Mouse (Mus musculus) layer of hippocampus, adult 9-11 months (tissue): ENCODE results near the gene Hist1h4i.
"Not testable (repeated sequence)": the region's sequence is repeated elsewhere in the genome, so short reads cannot be mapped to it uniquely, and the experiment has no call there.

ENCODE experiments used
- DNase-seq: peaks from one replicate; pipeline ENCODE4 v3.0.0; 2022

Hist1h4i gene

DNA sequence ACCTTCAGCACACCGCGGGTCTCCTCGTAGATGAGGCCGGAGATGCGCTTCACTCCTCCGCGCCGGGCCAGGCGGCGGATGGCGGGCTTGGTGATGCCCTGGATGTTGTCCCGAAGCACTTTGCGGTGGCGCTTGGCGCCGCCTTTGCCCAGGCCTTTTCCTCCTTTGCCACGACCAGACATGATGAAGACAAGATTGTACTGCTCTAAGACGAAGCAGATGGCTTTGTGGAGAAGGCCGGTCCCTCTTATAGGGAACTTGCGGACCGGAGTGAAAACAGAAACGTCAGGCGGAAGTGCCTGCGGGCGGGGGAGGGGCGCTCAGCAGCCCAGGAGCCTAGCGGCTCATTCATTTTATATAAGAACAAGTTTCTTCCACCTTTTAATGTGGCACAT is at the start of gene Hist1h4i:
TSS of gene Hist1h4i (minus strand) at position 221 of the 395 bp plus-strand sequence.
- DNase-seq = peak; percentile 96

DNA sequence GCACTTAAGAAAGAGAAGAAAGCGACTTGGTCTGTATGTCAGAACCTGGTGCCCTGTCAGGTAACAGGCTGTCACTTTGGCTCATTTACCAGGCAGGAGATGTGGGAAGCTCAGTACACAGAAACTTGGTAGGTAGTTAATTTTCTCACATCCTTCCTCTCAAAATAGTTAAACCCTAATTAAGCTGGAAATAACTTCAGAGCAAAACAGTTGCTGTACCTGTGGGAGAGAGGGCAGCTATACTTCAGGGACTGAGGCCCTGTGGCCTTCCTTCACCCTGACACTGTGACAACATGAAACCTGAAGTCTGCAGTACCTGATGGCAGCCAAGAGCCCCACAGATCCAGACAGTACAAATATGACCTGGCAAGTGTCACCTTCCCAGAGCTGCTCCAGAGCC is 43.0 kb upstream of the Hist1h4i start, which contains the start of gene Vmn1r188:
TSS of gene Vmn1r188 (plus strand) at position 301 of the 400 bp plus-strand sequence.
- not testable (repeated sequence) for DNase-seq

GRCm38 (mm10) chr13:22063468-22063867 is 22.3 kb upstream of the Hist1h4i start:
- no peak for DNase-seq

- DNase-seq = no peak
These were observed 20.3 kb upstream of the Hist1h4i start for GRCm38 (mm10) chr13:22061422-22061821.

GRCm38 (mm10) chr13:22053754-22054153 is 12.6 kb upstream of the Hist1h4i start:
- DNase-seq = no peak

DNA sequence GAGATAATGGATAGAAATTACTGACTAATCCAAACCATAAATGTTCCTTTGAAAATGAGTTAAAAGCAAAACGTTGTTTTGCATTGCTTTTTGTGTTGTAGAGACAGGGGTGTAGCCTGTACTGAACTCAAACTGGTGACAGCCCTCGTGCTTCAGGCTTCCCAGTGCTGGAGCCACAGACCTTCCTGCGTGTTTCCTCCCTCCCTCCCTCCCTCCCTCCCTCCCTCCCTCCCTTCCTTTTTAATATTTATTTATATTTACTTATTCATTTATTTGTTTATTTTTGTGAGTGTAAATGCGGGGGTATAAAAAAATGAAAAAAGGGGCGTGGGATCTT is 10.3 kb upstream of the Hist1h4i start:
- DNase-seq = no peak

DNA sequence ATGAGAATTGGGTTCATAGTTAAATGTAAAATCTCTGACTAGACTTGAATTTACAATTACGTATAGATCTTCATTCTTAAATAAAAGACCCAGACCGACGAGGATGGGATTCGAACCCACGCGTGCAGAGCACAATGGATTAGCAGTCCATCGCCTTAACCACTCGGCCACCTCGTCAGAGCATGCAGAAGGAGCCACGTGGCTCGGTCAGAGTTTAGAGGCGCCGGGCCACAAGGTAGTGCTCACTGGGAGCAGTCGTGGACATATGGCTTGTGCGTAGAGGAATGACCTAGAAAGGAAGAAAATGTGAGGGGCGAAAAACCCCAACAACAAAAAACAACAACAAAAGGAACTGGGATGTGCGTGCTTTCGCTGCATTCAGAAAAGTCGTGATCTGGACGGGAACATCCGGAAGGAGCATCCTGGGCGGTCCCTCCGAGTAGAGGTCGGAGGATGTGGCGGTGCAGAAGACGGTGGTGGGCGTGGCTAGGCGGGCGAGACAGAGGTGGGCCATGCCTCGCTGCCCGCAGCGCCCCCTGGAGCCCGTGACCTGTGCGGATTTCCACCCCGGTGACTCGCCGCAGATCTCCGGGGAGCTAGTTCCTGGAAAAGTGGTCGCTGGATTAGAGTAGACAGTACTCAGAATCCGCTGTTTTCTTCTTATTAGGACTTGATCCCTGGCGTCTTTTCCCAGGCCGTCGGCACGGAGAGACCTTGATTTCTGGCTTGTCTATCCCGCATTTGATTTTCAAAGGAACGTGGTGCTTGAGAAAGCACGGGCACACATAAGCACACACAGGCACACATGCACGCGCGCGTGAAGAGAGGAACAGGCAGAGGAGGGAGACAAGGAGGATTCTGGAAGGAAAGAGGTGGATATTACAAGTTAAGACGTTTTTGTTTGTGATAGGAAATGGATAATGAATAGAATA is 9.7 kb upstream of the Hist1h4i start:
- peak; percentile 88 for DNase-seq

- no peak for DNase-seq
These were observed 8.7 kb upstream of the Hist1h4i start for GRCm38 (mm10) chr13:22049737-22050440.

- DNase-seq = no peak
These were observed 7.9 kb upstream of the Hist1h4i start for GRCm38 (mm10) chr13:22049041-22049440.

GRCm38 (mm10) chr13:22045311-22045710 is 4.1 kb upstream of the Hist1h4i start:
- DNase-seq = no peak

DNA sequence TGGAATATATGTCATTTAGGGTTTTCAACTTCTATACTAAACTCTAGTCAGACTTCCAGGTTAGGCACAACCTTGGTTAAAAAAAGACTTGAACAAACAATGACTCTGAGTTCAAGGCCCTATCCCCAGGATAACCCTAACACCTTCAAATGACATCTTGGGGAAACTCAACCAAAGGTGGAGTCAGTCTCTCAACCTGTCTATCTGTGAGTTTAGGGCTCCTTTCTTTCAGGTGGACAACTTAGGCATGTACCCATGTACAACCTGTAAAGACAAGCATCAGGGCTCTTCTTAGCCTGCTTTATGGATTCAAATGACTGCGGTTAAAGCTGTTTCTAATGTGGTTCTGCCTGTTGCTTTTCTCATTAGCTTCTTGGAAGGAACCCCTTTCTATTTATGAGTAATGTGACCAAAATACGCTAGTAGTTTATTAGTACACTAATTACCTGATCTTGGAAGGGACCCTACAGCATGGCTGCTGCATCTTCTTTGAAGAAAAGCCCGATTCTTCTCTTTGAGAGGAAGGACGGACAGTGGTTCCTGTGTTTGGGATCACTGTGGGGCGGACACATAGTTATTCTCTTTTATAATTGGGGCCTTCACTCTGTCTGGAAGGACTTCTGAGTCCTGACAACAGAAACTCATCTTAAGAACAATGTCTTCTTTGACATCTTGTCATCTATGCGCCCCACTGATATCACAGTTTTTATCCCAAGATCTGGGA is 3.4 kb upstream of the Hist1h4i start:
- DNase-seq = no peak

DNA sequence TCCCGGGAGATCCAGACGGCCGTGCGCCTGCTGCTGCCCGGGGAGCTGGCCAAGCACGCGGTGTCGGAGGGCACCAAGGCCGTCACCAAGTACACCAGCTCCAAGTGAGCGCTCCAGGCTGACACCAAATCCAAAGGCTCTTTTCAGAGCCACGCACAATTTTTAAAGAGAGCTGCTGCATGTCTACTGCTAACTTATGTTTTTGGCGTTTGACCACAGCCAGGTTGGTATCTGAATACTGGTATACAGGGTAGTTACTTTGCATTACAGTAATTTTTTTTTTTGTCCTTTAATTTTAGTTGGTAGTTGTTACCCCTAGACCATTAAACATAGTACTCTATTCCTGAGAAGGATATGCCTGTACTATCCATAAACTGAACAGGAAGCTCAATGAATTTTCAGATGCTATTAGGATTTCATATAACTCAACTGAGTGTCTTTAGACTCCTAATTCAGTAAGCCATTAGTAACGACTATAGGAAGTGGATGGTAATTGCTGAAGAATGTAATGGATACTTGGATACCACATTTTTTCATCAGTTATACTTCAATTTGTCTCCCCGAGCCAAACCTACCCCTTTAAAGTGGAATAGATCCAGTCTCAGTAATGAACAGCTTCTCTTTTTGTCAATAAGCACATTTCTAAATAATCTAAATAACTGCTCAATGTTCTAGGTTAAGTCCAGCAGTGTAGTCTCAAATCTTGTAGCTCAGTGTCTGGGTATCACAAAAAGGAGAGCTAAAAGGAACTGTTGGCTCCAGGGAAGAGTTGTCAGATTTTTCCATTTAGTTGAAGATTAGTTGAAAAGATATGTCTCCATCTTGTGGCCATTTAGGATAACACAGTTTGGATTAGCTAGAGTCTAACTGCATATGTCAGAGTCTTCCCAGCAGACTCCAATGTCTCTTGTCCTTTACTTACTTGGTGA is 2.6 kb upstream of the Hist1h4i start:
- DNase-seq = no peak

DNA sequence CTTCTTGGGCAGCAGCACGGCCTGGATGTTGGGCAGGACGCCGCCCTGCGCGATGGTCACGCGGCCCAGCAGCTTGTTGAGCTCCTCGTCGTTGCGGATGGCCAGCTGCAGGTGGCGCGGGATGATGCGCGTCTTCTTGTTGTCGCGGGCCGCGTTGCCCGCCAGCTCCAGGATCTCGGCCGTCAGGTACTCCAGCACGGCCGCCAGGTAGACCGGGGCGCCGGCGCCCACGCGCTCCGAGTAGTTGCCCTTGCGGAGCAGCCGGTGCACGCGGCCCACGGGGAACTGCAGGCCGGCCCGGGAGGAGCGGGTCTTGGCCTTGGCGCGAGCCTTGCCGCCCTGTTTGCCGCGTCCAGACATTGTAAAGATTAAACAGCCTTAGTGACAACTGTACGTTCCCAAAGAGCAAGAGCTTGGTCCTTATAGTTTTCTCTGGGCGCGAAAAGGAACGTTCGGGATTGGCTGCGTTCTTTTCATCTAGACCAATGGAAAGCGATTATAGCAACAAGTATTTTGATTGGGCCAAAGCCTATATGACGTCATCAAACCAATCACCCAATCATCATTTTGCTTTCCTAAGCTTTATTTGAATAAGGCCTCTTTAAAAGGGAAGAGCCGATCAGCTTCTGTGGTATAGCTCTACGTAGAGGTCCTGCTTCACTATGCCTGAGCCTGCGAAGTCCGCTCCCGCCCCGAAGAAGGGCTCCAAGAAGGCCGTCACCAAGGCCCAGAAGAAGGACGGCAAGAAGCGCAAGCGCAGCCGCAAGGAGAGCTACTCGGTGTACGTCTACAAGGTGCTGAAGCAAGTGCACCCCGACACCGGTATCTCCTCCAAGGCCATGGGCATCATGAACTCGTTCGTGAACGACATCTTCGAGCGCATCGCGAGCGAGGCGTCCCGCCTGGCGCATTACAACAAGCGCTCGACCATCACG is 1.7 kb upstream of the Hist1h4i start, which contains the start of the genes Hist1h2ag and Hist1h2bj:
TSS of gene Hist1h2ag (minus strand) at position 377 of the 935 bp plus-strand sequence.
TSS of gene Hist1h2bj (plus strand) at position 647 of the 935 bp plus-strand sequence.
- peak; percentile 96 for DNase-seq

- DNase-seq = no peak
These were observed 747 bp upstream of the Hist1h4i start for GRCm38 (mm10) chr13:22041651-22042567.

DNA sequence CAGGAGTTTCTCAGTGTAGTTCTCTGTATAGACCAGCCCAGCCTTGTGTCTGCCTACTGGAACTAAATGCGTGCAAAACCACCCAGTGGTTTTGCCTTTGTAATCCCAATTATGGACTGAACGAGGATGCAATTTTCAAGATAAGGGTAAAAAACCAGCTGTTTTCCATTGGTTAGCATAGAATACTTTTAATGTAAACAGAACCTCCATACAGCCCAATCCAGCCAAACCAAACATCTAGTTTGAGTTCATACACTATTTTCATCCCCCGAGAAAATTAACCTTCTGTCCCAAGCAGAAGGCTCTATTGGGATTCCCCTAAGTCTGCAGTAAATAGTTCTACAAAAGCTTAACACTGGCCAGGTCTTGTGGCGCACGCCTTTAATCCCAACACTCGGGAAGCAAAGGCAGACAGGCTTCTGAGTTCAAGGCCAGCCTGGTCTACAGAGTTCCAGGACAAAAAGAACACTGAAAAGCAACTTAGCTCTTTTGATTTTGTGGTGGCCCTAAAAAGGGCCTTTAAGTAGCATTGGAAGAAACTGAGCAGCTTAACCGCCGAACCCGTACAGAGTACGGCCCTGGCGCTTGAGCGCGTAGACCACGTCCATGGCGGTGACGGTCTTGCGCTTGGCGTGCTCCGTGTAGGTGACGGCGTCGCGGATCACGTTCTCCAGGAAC is 559 bp downstream of the Hist1h4i start:
- no peak for DNase-seq

- no peak for DNase-seq
These were observed 1.2 kb downstream of the Hist1h4i start for GRCm38 (mm10) chr13:22039951-22040463.

DNA sequence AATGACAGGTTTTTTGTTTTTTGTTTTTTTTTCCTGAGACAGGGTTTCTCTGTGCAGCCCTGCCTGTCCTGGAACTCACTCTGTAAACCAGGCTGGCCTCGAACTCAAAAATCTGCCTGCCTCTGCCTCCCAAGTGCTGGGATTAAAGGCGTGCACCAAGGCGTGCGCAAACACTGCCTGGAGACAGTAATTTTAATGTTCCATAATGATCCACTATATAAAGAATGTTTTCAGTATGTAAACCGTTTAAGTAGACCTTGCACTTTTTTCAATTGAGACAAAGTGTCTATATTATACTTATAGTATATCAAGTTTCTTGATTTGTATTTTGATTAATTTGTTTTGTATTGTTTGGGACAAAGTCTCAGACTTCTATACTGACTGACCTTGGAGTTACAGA is 1.8 kb downstream of the Hist1h4i start:
- no peak for DNase-seq

DNA sequence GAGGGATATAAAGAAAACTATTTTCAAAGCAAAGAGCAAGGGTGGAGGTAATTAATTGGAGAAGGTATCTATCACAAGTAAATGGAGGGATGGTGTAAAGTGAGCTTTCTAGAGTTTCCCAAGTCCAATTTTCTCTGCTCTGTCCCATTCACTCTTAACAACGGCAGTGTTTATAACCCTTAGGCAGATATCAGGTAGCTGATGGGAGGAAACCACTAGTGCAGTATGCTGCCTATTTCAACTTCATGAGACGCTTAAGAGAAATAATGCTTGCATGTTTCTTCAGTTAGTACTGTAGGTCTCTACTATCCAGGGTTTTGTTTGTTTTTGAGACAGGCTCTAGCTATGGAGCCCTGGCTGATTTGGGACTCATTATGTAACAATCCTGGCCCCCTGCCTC is 3.7 kb downstream of the Hist1h4i start:
- no peak for DNase-seq

DNA sequence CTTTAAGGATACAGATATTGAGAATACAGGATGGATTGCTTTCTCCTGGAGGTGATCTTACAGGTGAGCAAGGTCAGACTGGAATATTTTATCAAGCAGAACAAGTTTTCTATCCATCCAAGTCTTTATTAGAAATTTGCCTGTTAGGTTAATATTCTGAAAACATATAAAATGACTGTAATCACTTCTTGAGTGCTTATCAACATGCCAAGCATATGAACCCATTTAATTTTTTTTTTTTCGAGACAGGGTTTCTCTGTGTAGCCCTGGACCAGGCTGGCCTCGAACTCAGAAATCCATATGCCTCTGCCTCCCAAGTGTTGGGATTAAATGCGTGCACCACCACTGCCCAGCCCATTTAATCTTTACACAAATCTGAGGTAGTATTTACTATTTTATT is 4.2 kb downstream of the Hist1h4i start:
- DNase-seq = no peak
